Mouse (Mus musculus) neutrophil, adult 83 days (primary cell): Measurements from ENCODE around the gene Olfr1270. TPM values are rescaled to one million over a fixed set of nuclear protein-coding genes. Genes with fewer than 3 reads are reported as not detected.

Experiments
- total RNA-seq, 2 experiments: library from RNA; stranded (reverse); gene quantifications; one replicate each; pipeline ENCODE4 v1.2.4; 2023

Gene Olfr1270
- total RNA-seq: not detected

GRCm38 (mm10) chr2:90152991-90153390, at the start of gene Olfr1270:
Gene Olfr1270, minus strand, starts transcription at chr2:90153091.

DNA sequence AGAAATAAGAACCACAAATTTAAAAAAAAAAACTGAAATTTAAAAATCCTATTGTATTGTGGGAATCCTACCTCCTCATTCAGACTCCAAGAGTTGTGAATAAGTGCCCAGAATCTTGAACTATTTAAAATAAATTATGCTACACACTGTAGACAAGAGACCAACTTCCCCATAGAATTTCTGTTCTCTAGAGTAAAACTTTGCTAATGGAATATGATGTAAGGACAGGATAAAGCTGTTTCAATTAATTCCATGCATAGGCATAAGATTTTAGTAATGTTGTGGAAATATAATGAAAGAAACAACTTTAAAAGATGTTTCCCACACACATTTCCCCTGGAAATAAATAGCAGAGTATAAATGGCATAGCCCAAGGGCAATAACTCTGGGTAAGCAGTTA, 10.7 kb downstream of the Olfr1270 start, which contains the start of gene Olfr32:
Gene Olfr32, minus strand, starts transcription at position 101 of the 400 bp plus-strand sequence.

GRCm38 (mm10) chr2:90121312-90121711, 31.6 kb downstream of the Olfr1270 start, which contains the start of gene Olfr1269:
Gene Olfr1269, minus strand, starts transcription at chr2:90121412.

Other genes starting within 250 kb of the Olfr1270 start
- not detected for gene Olfr1258, start 225.8 kb downstream of the Olfr1270 start, total RNA-seq
- gene Olfr1259, start 204.4 kb downstream of the Olfr1270 start, total RNA-seq: not detected
- not detected for gene Olfr1260, start 178.8 kb downstream of the Olfr1270 start, total RNA-seq
- gene Olfr1261, start 161.9 kb downstream of the Olfr1270 start, total RNA-seq: not detected
- not detected for gene Olfr1262, start 152.9 kb downstream of the Olfr1270 start, total RNA-seq
- gene Olfr1263, start 141.0 kb downstream of the Olfr1270 start, total RNA-seq: not detected
- not detected for gene Olfr1264, start 127.5 kb downstream of the Olfr1270 start, total RNA-seq
- gene Olfr1265, start 117.8 kb downstream of the Olfr1270 start, total RNA-seq: not detected
- not detected for gene Olfr140, start 89.5 kb downstream of the Olfr1270 start, total RNA-seq
- not detected for gene Olfr1269, start 31.7 kb downstream of the Olfr1270 start, total RNA-seq
- gene Olfr32, start 10.8 kb downstream of the Olfr1270 start, total RNA-seq: not detected
- gene Olfr1506, start 71.4 kb upstream of the Olfr1270 start, total RNA-seq: under 1 TPM; 0.22 to 0.53 TPM
- not detected for gene Olfr142, start 104.5 kb upstream of the Olfr1270 start, total RNA-seq
- not detected for gene Olfr1271, start 117.9 kb upstream of the Olfr1270 start, total RNA-seq
- not detected for gene Olfr1272, start 139.8 kb upstream of the Olfr1270 start, total RNA-seq
- not detected for gene Gm13769, start 169.1 kb upstream of the Olfr1270 start, total RNA-seq
- gene Olfr1274-ps, start 245.6 kb upstream of the Olfr1270 start, total RNA-seq: not detected